Mouse (Mus musculus) thymus, postnatal 14 days (tissue): Measurements from ENCODE around the gene Cd247.
"Not testable (repeated sequence)": the region's sequence is repeated elsewhere in the genome, so short reads cannot be mapped to it uniquely, and the experiment has no call there.

Source experiments
- DNase-seq: peaks from one replicate; pipeline ENCODE4 v3.0.0; 2021

The Cd247 gene

GRCm38 (mm10) chr1:165788511-165788910 lies at the start of gene Cd247:
Cd247 (plus strand) TSS chr1:165788681.
- DNase-seq: peak; percentile 85

GRCm38 (mm10) chr1:165738985-165739384 lies 49.5 kb upstream of the Cd247 start:
- DNase-seq: no peak

GRCm38 (mm10) chr1:165741989-165742388 lies 46.5 kb upstream of the Cd247 start:
- no peak for DNase-seq

GRCm38 (mm10) chr1:165748053-165748452 lies 40.4 kb upstream of the Cd247 start:
- no peak for DNase-seq

GRCm38 (mm10) chr1:165751142-165751541 lies 37.3 kb upstream of the Cd247 start:
- DNase-seq: no peak

- no peak for DNase-seq
These were observed 36.6 kb upstream of the Cd247 start for GRCm38 (mm10) chr1:165751838-165752237.

- no peak for DNase-seq
These were observed 34.3 kb upstream of the Cd247 start for GRCm38 (mm10) chr1:165754205-165754604.

GRCm38 (mm10) chr1:165755194-165755593 lies 33.3 kb upstream of the Cd247 start:
- DNase-seq: no peak

- no peak for DNase-seq
These were observed 26.8 kb upstream of the Cd247 start for GRCm38 (mm10) chr1:165761522-165762305.

- not testable (repeated sequence) for DNase-seq
These were observed 26.0 kb upstream of the Cd247 start for GRCm38 (mm10) chr1:165762498-165762897.

GRCm38 (mm10) chr1:165762914-165763634 lies 25.4 kb upstream of the Cd247 start:
- no peak for DNase-seq

GRCm38 (mm10) chr1:165763635-165764372 lies 24.7 kb upstream of the Cd247 start, which contains the start of gene Creg1:
Creg1 (plus strand) TSS chr1:165763746.
- peak; percentile 96 for DNase-seq

- no peak for DNase-seq
These were observed 23.9 kb upstream of the Cd247 start for GRCm38 (mm10) chr1:165764571-165764970.

GRCm38 (mm10) chr1:165765041-165765440 lies 23.4 kb upstream of the Cd247 start:
- DNase-seq: no peak

- DNase-seq: no peak
These were observed 22.7 kb upstream of the Cd247 start for GRCm38 (mm10) chr1:165765651-165766294.

- DNase-seq: no peak
These were observed 22.1 kb upstream of the Cd247 start for GRCm38 (mm10) chr1:165766295-165766890.

- no peak for DNase-seq
These were observed 19.5 kb upstream of the Cd247 start for GRCm38 (mm10) chr1:165768894-165769512.

- DNase-seq: no peak
These were observed 18.2 kb upstream of the Cd247 start for GRCm38 (mm10) chr1:165770181-165770759.

GRCm38 (mm10) chr1:165771491-165771897 lies 17.0 kb upstream of the Cd247 start:
- DNase-seq: peak; percentile 83

- no peak for DNase-seq
These were observed 16.5 kb upstream of the Cd247 start for GRCm38 (mm10) chr1:165771998-165772397.

GRCm38 (mm10) chr1:165775518-165776294 lies 12.8 kb upstream of the Cd247 start:
- peak; percentile 81 for DNase-seq
